Mouse (Mus musculus) CH12.LX (cell line): ENCODE measurements around the gene Gm8356. TPM values are rescaled to one million over a fixed set of nuclear protein-coding genes. Genes with fewer than 3 reads are reported as not detected.
"Not testable (repeated sequence)": the region's sequence is repeated elsewhere in the genome, so short reads cannot be mapped to it uniquely, and the experiment has no call there.

Experiments used
- DNase-seq: peaks from one replicate; pipeline ENCODE4 v3.0.0-alpha.2; 2013; ENCODE audit errors: extremely low read depth
- H3K27ac ChIP-seq: 2 replicates; pipeline ENCODE4 v1.5.1; 2012; ENCODE audit warnings: low read depth, mild to moderate bottlenecking, control low read depth, moderate library complexity; ENCODE audit not compliant: insufficient read depth
- H3K27me3 ChIP-seq: replicated peaks from 2 replicates; pipeline ENCODE3; 2012; ENCODE audit warnings: inconsistent platforms
- H3K36me3 ChIP-seq, 2 experiments: replicated peaks in 1 of 2; 2 replicates each; pipeline versions ENCODE3 to v1.6.1; 2012; ENCODE audit warnings: inconsistent platforms in 1 of 2, low read length in 1 of 2, mild to moderate bottlenecking in 1 of 2, mixed read lengths in 1 of 2, moderate library complexity in 1 of 2; ENCODE audit not compliant: control insufficient read depth in 1 of 2, insufficient read depth in 1 of 2
- H3K4me1 ChIP-seq, 2 experiments: 2 replicates each; pipeline ENCODE4 v1.6.1; 2012; ENCODE audit warnings: inconsistent platforms in 1 of 2, moderate library complexity in 1 of 2; ENCODE audit not compliant: insufficient read depth in 2 of 2, control insufficient read depth in 1 of 2
- H3K4me2 ChIP-seq: 2 replicates; pipeline ENCODE4 v1.6.1; 2012; ENCODE audit warnings: low read depth, mild to moderate bottlenecking, control low read depth; ENCODE audit not compliant: poor library complexity, insufficient read depth, severe bottlenecking
- H3K4me3 ChIP-seq, 3 experiments: fragments of 150-350 bp in 1 of 3; sonication (generic) in 1 of 3; replicated peaks in 1 of 3; 2 replicates each; pipeline versions ENCODE3 to v1.5.1; 2011 to 2012; ENCODE audit warnings: low read depth in 2 of 3, low read length in 2 of 3, mild to moderate bottlenecking in 2 of 3, moderate library complexity in 2 of 3, control low read depth in 1 of 3, improper control_type of control experiment in 1 of 3, inconsistent platforms in 1 of 3, mixed read lengths in 1 of 3; ENCODE audit not compliant: poor library complexity in 1 of 3
- H3K79me2 ChIP-seq: replicated peaks from 2 replicates; pipeline ENCODE4 v1.6.1; 2012; ENCODE audit warnings: mild to moderate bottlenecking, moderate library complexity; ENCODE audit not compliant: control insufficient read depth, poor library complexity, insufficient read depth, severe bottlenecking; ENCODE audit errors: extremely low read depth
- H3K9ac ChIP-seq: 2 replicates; pipeline ENCODE4 v1.6.1; 2012; ENCODE audit warnings: low read depth, mild to moderate bottlenecking, control low read depth, moderate library complexity; ENCODE audit not compliant: insufficient read depth
- H3K9me3 ChIP-seq: replicated peaks from 2 replicates; pipeline ENCODE3; 2012; ENCODE audit warnings: low read length, inconsistent platforms, mixed read lengths
- dilution Hi-C: fragments of 300-500 bp; cut with MboI; formaldehyde crosslinking; loops from 2 replicates; pipeline ENCODE4 v1.14.3; 2020; ENCODE audit warnings: low sequenced_read_pairs; ENCODE audit not compliant: extremely low pct_unique_long_range_greater_than_20kb, extremely low pct_ligation_motif_present
- in situ Hi-C: fragments of 300-500 bp; cut with MboI; formaldehyde crosslinking; loops from 3 replicates; pipeline ENCODE4 v1.14.3; 2019; ENCODE audit warnings: low sequenced_read_pairs, low pct_ligation_motif_present, low pct_unique_long_range_greater_than_20kb, mixed read lengths
- polyA plus RNA-seq: library from polyadenylated mRNA; unstranded; fragments of >175 nt; gene quantifications from 2 replicates; pipeline ENCODE4 v1.2.1, GENCODE M21; 2012; ENCODE audit warnings: low read depth; ENCODE audit not compliant: insufficient read length
- total RNA-seq, 2 experiments: library from RNA; depleted of rRNA; stranded (reverse); fragments of 300-350 nt in 1 of 2; fragments of >200 nt in 1 of 2; gene quantifications; 2 replicates each; pipeline ENCODE4 v1.2.3; 2012 to 2014

Gm8356 gene
- total RNA-seq (2012; rRNA removed) (not detected in 2 replicates), total RNA-seq (2014; rRNA removed) (not detected in 2 replicates), polyA plus RNA-seq (not detected in 2 replicates)

DNA sequence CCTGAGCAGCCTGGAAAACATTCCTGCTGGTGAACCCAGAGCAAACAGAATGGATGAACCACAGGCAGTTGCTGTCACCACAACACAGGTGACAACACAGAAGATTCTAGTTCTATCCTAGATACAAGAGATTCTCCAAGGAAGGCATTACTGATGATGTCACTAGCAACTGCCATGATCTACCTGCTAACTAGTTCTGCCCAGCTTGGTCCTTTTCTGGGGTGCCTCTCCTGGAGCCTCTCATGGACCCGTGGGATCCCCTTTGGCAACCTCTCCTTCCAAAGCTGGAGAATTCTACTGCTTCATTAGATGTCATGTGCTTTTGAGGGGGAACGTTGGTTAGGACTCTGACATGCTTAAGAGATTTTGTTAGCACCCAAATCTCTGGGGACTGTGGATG lies at the start of gene Gm8356:
Gm8356 (minus strand) TSS at position 101 of the 400 bp plus-strand sequence.
- dilution Hi-C loops, H3K4me1 ChIP-seq, H3K9ac ChIP-seq: not testable (repeated sequence)

DNA sequence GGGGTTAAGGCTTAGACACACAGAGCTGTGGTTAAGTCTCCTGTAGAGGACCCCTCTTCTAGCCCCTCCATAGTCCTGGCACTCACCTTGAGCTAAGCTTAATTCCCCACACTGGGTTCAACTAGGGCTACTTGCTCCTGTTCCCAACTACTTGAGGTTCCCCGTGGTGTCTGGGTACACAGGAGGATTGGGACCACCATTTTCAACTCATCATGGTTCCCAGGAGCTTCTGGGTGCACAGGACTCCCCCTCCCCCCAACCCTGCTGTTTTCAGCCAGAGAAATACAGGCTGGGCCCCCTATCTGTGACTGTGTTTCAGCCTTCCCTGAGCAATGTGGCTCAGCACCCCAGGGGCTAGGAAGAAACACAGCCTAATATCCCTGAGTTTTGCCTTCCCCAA lies 50.8 kb downstream of the Gm8356 start:
- H3K9me3 ChIP-seq, H3K79me2 ChIP-seq, H3K4me2 ChIP-seq, H3K27ac ChIP-seq, H3K27me3 ChIP-seq, in situ Hi-C loops, DNase-seq, H3K36me3 ChIP-seq, H3K4me3 ChIP-seq, dilution Hi-C loops, H3K9ac ChIP-seq, H3K4me1 ChIP-seq: not testable (repeated sequence)

More for the DNA sequence above, at the start of gene Gm8356:
- H3K79me2 ChIP-seq, H3K9me3 ChIP-seq, H3K27me3 ChIP-seq, H3K4me3 ChIP-seq, H3K36me3 ChIP-seq, DNase-seq, H3K27ac ChIP-seq, in situ Hi-C loops, H3K4me2 ChIP-seq: not testable (repeated sequence)

DNA sequence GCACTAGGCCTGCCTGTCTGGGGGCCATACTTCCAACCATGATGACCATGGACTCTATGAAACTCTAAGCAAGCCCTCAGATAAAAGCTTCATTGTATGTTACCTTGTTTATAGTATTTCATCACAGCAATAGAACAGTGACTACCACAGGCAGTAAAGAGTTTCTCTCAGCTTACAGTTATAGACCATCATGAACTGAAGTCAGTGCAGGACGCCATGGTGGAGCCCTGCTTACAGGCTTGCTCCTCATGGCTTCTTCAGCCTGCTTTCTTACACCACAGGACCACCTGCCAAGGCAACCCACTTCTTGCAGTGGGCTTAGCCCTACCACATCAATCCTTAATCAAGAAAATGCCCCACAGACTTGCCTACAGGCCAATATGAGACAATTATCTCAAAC lies 51.5 kb downstream of the Gm8356 start:
- in situ Hi-C loops, DNase-seq, H3K9me3 ChIP-seq, H3K27ac ChIP-seq, H3K4me3 ChIP-seq, H3K9ac ChIP-seq, H3K79me2 ChIP-seq, dilution Hi-C loops, H3K4me2 ChIP-seq, H3K36me3 ChIP-seq, H3K27me3 ChIP-seq, H3K4me1 ChIP-seq: not testable (repeated sequence)

GRCm38 (mm10) chr14:6482126-6482525 lies 55.0 kb downstream of the Gm8356 start:
- H3K27ac ChIP-seq, in situ Hi-C loops, DNase-seq: not testable (repeated sequence)

More at GRCm38 (mm10) chr14:6482126-6482525, 55.0 kb downstream of the Gm8356 start:
- H3K79me2 ChIP-seq, H3K9me3 ChIP-seq, dilution Hi-C loops, H3K9ac ChIP-seq, H3K4me3 ChIP-seq, H3K27me3 ChIP-seq, H3K36me3 ChIP-seq, H3K4me1 ChIP-seq, H3K4me2 ChIP-seq: not testable (repeated sequence)

Other genes starting within 250 kb of the Gm8356 start
- gene Gm21103, start 232.4 kb downstream of the Gm8356 start, total RNA-seq (2012; rRNA removed) = not detected in 2 replicates
- gene Gm21103, start 232.4 kb downstream of the Gm8356 start, total RNA-seq (2014; rRNA removed) = not detected in 2 replicates
- not detected in 2 replicates for gene Gm21103, start 232.4 kb downstream of the Gm8356 start, polyA plus RNA-seq
- not detected in 2 replicates for gene Gm3618, start 193.6 kb downstream of the Gm8356 start, total RNA-seq (2012; rRNA removed)
- not detected in 2 replicates for gene Gm3618, start 193.6 kb downstream of the Gm8356 start, total RNA-seq (2014; rRNA removed)
- not detected in 2 replicates for gene Gm3618, start 193.6 kb downstream of the Gm8356 start, polyA plus RNA-seq
- gene Gm16440, start 147.0 kb downstream of the Gm8356 start, total RNA-seq (2012; rRNA removed) = not detected in 2 replicates
- not detected in 2 replicates for gene Gm16440, start 147.0 kb downstream of the Gm8356 start, total RNA-seq (2014; rRNA removed)
- not detected in 2 replicates for gene Gm16440, start 147.0 kb downstream of the Gm8356 start, polyA plus RNA-seq
- gene Gm3591, start 124.8 kb downstream of the Gm8356 start, total RNA-seq (2012; rRNA removed) = not detected in 2 replicates
- gene Gm3591, start 124.8 kb downstream of the Gm8356 start, total RNA-seq (2014; rRNA removed) = not detected in 2 replicates
- gene Gm3591, start 124.8 kb downstream of the Gm8356 start, polyA plus RNA-seq = not detected in 2 replicates
- not detected in 2 replicates for gene Gm3594, start 92.7 kb downstream of the Gm8356 start, total RNA-seq (2012; rRNA removed)
- not detected in 2 replicates for gene Gm3594, start 92.7 kb downstream of the Gm8356 start, total RNA-seq (2014; rRNA removed)
- gene Gm3594, start 92.7 kb downstream of the Gm8356 start, polyA plus RNA-seq = not detected in 2 replicates
- gene Gm3629, start 53.3 kb upstream of the Gm8356 start, total RNA-seq (2012; rRNA removed) = not detected in 2 replicates
- not detected in 2 replicates for gene Gm3629, start 53.3 kb upstream of the Gm8356 start, total RNA-seq (2014; rRNA removed)
- not detected in 2 replicates for gene Gm3629, start 53.3 kb upstream of the Gm8356 start, polyA plus RNA-seq
- gene Gm3460, start 85.1 kb upstream of the Gm8356 start, total RNA-seq (2012; rRNA removed) = not detected in 2 replicates
- gene Gm3460, start 85.1 kb upstream of the Gm8356 start, total RNA-seq (2014; rRNA removed) = not detected in 2 replicates
- not detected in 2 replicates for gene Gm3460, start 85.1 kb upstream of the Gm8356 start, polyA plus RNA-seq
- gene Gm10251, start 146.9 kb upstream of the Gm8356 start, total RNA-seq (2012; rRNA removed) = not detected in 2 replicates
- gene Gm10251, start 146.9 kb upstream of the Gm8356 start, total RNA-seq (2014; rRNA removed) = not detected in 2 replicates
- gene Gm10251, start 146.9 kb upstream of the Gm8356 start, polyA plus RNA-seq = not detected in 2 replicates
- not detected in 2 replicates for gene Gm8050, start 183.0 kb upstream of the Gm8356 start, total RNA-seq (2012; rRNA removed)
- not detected in 2 replicates for gene Gm8050, start 183.0 kb upstream of the Gm8356 start, total RNA-seq (2014; rRNA removed)
- not detected in 2 replicates for gene Gm8050, start 183.0 kb upstream of the Gm8356 start, polyA plus RNA-seq
- 0.42 and 0.46 TPM in 2 replicates for gene Gm3636, start 205.0 kb upstream of the Gm8356 start, total RNA-seq (2012; rRNA removed)
- gene Gm3636, start 205.0 kb upstream of the Gm8356 start, total RNA-seq (2014; rRNA removed) = 1.8 and 2.2 TPM in 2 replicates
- 0.79 and 1.0 TPM in 2 replicates for gene Gm3636, start 205.0 kb upstream of the Gm8356 start, polyA plus RNA-seq
- gene Gm8362, start 237.1 kb upstream of the Gm8356 start, total RNA-seq (2012; rRNA removed) = not detected in 2 replicates
- gene Gm8362, start 237.1 kb upstream of the Gm8356 start, total RNA-seq (2014; rRNA removed) = not detected in 2 replicates
- not detected in 2 replicates for gene Gm8362, start 237.1 kb upstream of the Gm8356 start, polyA plus RNA-seq